Mouse (Mus musculus): ENCODE measurements around the gene L3mbtl4.

Gene L3mbtl4

GRCm38 (mm10) chr17:68642521-68643088 lies 369.0 kb downstream of the L3mbtl4 start:
- DNase-seq (ENCODE audit: low read depth): no peak

GRCm38 (mm10) chr17:68666528-68666927 lies 392.9 kb downstream of the L3mbtl4 start:
- no peak for DNase-seq (ENCODE audit: low read depth)

- no peak for DNase-seq (ENCODE audit: low read depth)
Measured at GRCm38 (mm10) chr17:68672088-68672504, 398.5 kb downstream of the L3mbtl4 start.

GRCm38 (mm10) chr17:68710701-68711100 lies 437.1 kb downstream of the L3mbtl4 start:
- DNase-seq (ENCODE audit: low read depth): no peak

- DNase-seq (ENCODE audit: low read depth): no peak
Measured at GRCm38 (mm10) chr17:68711350-68711749, 437.8 kb downstream of the L3mbtl4 start.

GRCm38 (mm10) chr17:68748296-68748695 lies 474.7 kb downstream of the L3mbtl4 start:
- DNase-seq (ENCODE audit: low read depth): no peak

- no peak for DNase-seq (ENCODE audit: low read depth)
Measured at GRCm38 (mm10) chr17:68750513-68750912, 476.9 kb downstream of the L3mbtl4 start.

- no peak for DNase-seq (ENCODE audit: low read depth)
Measured at GRCm38 (mm10) chr17:68753112-68753511, 479.5 kb downstream of the L3mbtl4 start.

GRCm38 (mm10) chr17:68754789-68755188 lies 481.2 kb downstream of the L3mbtl4 start:
- no peak for DNase-seq (ENCODE audit: low read depth)

- no peak for DNase-seq (ENCODE audit: low read depth)
Measured at GRCm38 (mm10) chr17:68758428-68758827, 484.8 kb downstream of the L3mbtl4 start.

GRCm38 (mm10) chr17:68758936-68759335 lies 485.3 kb downstream of the L3mbtl4 start:
- DNase-seq (ENCODE audit: low read depth): no peak

- no peak for DNase-seq (ENCODE audit: low read depth)
Measured at GRCm38 (mm10) chr17:68759978-68760377, 486.4 kb downstream of the L3mbtl4 start.

GRCm38 (mm10) chr17:68764329-68764880 lies 490.8 kb downstream of the L3mbtl4 start:
- DNase-seq (ENCODE audit: low read depth): no peak

- DNase-seq (ENCODE audit: low read depth): no peak
Measured at GRCm38 (mm10) chr17:68769561-68769960, 496.0 kb downstream of the L3mbtl4 start.

GRCm38 (mm10) chr17:68771046-68771750 lies 497.6 kb downstream of the L3mbtl4 start:
- DNase-seq (ENCODE audit: low read depth): no peak

- no peak for DNase-seq (ENCODE audit: low read depth)
Measured at GRCm38 (mm10) chr17:68793741-68794140, 520.1 kb downstream of the L3mbtl4 start.

- no peak for DNase-seq (ENCODE audit: low read depth)
Measured at GRCm38 (mm10) chr17:68826323-68826722, 552.7 kb downstream of the L3mbtl4 start, which contains the start of gene Tmem200c. Gene Tmem200c, plus strand, starts transcription at chr17:68826623.
